Mouse (Mus musculus) midbrain, embryonic 12.5 days (tissue): Measurements from ENCODE around the gene Tbrg1. TPM values are rescaled to one million over a fixed set of nuclear protein-coding genes. Genes with fewer than 3 reads are reported as not detected.

Experiments used
- ATAC-seq: fragments of 200-750 bp; cut with Nextera tagmentation; 2 replicates; pipeline ENCODE4 v1.8.0; 2017; ENCODE audit warnings: low read depth, moderate TSS enrichment, moderate library complexity; ENCODE audit not compliant: low FRiP score
- H3K27ac ChIP-seq: fragments of 300-500 bp; sonication (generic); replicated peaks from 2 replicates; pipeline ENCODE4 v1.5.1; 2016; ENCODE audit warnings: mild to moderate bottlenecking
- H3K27me3 ChIP-seq: fragments of 300-500 bp; sonication (generic); 2 replicates; pipeline ENCODE4 v1.6.1; 2016; ENCODE audit warnings: mild to moderate bottlenecking
- H3K36me3 ChIP-seq: fragments of 300-500 bp; sonication (generic); 2 replicates; pipeline ENCODE4 v1.6.1; 2016
- H3K4me1 ChIP-seq: fragments of 300-500 bp; sonication (generic); 2 replicates; pipeline ENCODE4 v1.6.1; 2016
- H3K4me2 ChIP-seq: fragments of 300-500 bp; sonication (generic); replicated peaks from 2 replicates; pipeline ENCODE4 v1.6.1; 2016; ENCODE audit warnings: mild to moderate bottlenecking, moderate library complexity
- H3K4me3 ChIP-seq: fragments of 300-500 bp; sonication (generic); 2 replicates; pipeline ENCODE4 v1.5.1; 2016; ENCODE audit warnings: mild to moderate bottlenecking
- H3K9ac ChIP-seq: fragments of 300-500 bp; sonication (generic); replicated peaks from 2 replicates; pipeline ENCODE4 v1.6.1; 2016; ENCODE audit warnings: mild to moderate bottlenecking, moderate library complexity
- H3K9me3 ChIP-seq: fragments of 300-500 bp; sonication (generic); 2 replicates; pipeline ENCODE4 v1.6.1; 2016; ENCODE audit warnings: mild to moderate bottlenecking
- WGBS: fragments of 180-500 bp; shearing (Covaris S2); methylation state at CpG from one replicate; pipeline ENCODE4 v1.1.7; 2016; 5-methylcytosine and 5-hydroxymethylcytosine counted together
- polyA plus RNA-seq: library from polyadenylated mRNA; unstranded; fragments of >200 nt; fragmentation: Nextera tagmentation; extraction: Ambion mirVana; gene quantifications from 2 replicates; pipeline ENCODE4 v1.2.1, GENCODE M21; 2016

Gene Tbrg1
- polyA plus RNA-seq, 1 experiment from 2014 or later = 123 TPM

GRCm38 (mm10) chr9:37659413-37659812 lies 2.3 kb upstream of the Tbrg1 start:
- Histone ChIP-seq H3K36me3 (peaks cover under 1% of the 10 kb centered on the region; the same call in 1 of the 2 replicates), H3K9me3 (no peaks in the 10 kb centered on the region), H3K27ac (no peak overlapping the region), H3K4me3 (no peak overlapping the region), H3K4me1 (peaks cover 14% of the 10 kb centered on the region), H3K9ac (no peak overlapping the region), H3K27me3 (no peaks in the 10 kb centered on the region), H3K4me2 (no peak overlapping the region)
- ATAC-seq = no peak
- 82% methylated on average over 6 of the region's 6 CpGs for WGBS

DNA sequence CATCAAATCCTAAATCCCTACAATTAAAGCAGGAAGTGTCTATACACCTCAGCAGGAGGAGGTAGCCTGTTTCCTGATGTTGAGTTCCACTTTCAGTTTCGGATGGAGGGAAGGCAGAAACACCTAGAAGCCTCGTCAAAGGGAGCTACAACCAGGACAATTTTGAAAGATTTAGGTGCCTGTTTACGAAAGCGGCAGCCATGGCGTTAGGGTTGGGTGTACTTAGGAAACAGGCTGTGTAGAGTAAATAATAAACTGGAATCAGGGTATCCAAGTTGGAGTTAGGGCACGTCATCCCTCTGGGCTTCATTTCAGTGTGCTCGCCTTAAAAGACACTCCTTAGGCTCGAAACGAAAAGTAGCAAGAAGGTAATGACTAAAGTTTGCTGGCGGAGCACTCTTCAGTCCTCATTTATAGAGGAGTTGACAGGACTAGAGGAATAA lies 652 bp downstream of the Tbrg1 start:
- Histone ChIP-seq H3K9me3 (no peaks in the 10 kb centered on the region), H3K36me3 (peaks cover 27% of the 10 kb centered on the region), H3K27ac (no peak overlapping the region), H3K4me2 (peak overlapping the region; percentile 78), H3K4me1 (peaks cover 14% of the 10 kb centered on the region), H3K27me3 (no peaks in the 10 kb centered on the region), H3K9ac (peak overlapping the region; percentile 75), H3K4me3 (peak overlapping the region; percentile 80)
- ATAC-seq = 0 out of 2 replicates have a peak, but pooled peaks have one; percentile 48
- 5% methylated on average over 10 of the region's 10 CpGs for WGBS

GRCm38 (mm10) chr9:37655961-37656360 lies 1.2 kb downstream of the Tbrg1 start:
- peak overlapping the region; percentile 80 for H3K4me3 ChIP-seq
- no peak for ATAC-seq
- no peaks in the 10 kb centered on the region for H3K9me3 ChIP-seq
- WGBS = 69% methylated on average over 8 of the region's 8 CpGs
- peaks cover 14% of the 10 kb centered on the region for H3K4me1 ChIP-seq
- H3K27me3 ChIP-seq = no peaks in the 10 kb centered on the region
- peak overlapping the region; percentile 75; the same call in 1 of the 2 replicates for H3K9ac ChIP-seq
- no peak overlapping the region for H3K27ac ChIP-seq
- peaks cover 32% of the 10 kb centered on the region for H3K36me3 ChIP-seq
- peak overlapping the region; percentile 78 for H3K4me2 ChIP-seq

DNA sequence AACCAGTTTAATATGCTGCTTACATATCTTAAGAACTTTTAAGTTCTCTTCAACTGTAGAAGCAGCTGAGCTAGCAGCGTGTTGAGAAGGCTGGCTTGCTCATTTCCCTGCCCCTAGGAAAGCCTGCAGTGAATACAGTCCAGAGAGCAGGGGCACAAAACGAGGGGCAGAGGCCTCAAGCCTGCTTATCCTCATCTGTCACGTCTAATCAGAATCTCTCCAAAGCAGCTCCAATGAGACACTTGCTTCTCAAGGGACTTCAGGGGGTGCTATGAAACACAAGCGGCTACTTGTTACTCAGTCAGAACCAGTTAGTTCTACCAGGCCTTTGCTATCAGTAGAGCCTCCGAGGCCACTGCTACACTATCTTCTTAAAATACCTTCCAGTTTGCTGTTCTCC lies 3.3 kb downstream of the Tbrg1 start:
- peaks cover 52% of the 10 kb centered on the region for H3K36me3 ChIP-seq

DNA sequence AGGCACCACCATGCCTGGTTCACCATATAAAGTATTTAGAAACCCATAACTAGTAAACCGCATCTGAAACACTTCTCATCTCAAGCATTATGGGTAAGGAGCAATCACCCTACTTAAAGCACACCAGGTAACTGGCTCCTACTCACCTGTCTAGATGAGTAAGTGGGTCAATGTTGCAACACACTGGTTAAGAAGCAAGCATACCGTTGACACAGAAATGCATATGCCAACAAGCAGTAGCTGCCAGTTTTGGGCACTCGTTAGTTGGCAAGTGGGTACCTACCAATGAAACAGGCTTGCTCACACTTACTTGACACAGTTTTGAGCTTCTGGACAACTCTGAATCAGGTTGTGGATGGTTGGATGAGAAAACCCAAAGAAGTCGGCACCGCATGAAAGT lies 6.5 kb downstream of the Tbrg1 start:
- 95% methylated on average over 5 of the region's 5 CpGs for WGBS
- Histone ChIP-seq H3K4me1 (0 out of 2 replicates have a peak, but pooled peaks cover 1% of the 10 kb centered on the region), H3K4me3 (no peak overlapping the region), H3K9me3 (no peaks in the 10 kb centered on the region), H3K36me3 (peaks cover 73% of the 10 kb centered on the region), H3K4me2 (no peak overlapping the region), H3K27me3 (no peaks in the 10 kb centered on the region), H3K27ac (no peak overlapping the region), H3K9ac (no peak overlapping the region)
- ATAC-seq = no peak

More for the DNA sequence above, 3.3 kb downstream of the Tbrg1 start:
- Histone ChIP-seq H3K9me3 (no peaks in the 10 kb centered on the region), H3K9ac (no peak overlapping the region), H3K27me3 (no peaks in the 10 kb centered on the region), H3K4me1 (peaks cover 14% of the 10 kb centered on the region), H3K4me2 (no peak overlapping the region), H3K4me3 (no peak overlapping the region), H3K27ac (no peak overlapping the region)
- no peak for ATAC-seq
- 85% methylated on average over 5 of the region's 5 CpGs for WGBS

GRCm38 (mm10) chr9:37646246-37646645 lies 10.9 kb downstream of the Tbrg1 start:
- no peaks in the 10 kb centered on the region for H3K4me1 ChIP-seq
- H3K4me2 ChIP-seq = no peak overlapping the region
- peaks cover 44% of the 10 kb centered on the region for H3K36me3 ChIP-seq
- no peak overlapping the region for H3K27ac ChIP-seq
- no peaks in the 10 kb centered on the region for H3K27me3 ChIP-seq
- WGBS = 84% methylated on average over 3 of the region's 3 CpGs
- ATAC-seq = no peak
- H3K4me3 ChIP-seq = no peak overlapping the region
- no peak overlapping the region for H3K9ac ChIP-seq
- no peaks in the 10 kb centered on the region for H3K9me3 ChIP-seq

DNA sequence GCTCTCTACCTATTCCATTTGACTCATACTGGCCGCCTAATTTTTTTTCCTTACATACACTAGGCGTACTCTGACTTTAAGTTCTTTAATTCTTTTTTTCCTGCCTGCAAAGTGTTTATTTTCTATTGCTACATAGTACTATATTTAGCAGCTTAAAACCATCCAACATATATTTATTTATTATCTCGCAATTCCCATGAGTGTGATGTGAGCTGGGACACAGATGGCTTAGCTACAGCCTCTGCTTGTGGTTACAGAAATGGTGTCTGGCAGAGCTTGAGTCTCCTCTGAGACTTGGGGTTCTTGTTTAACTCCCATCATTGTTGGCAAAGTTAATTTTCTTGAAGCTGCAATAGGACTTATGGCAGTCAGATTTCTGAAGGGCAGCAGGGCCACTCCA lies 18.4 kb downstream of the Tbrg1 start:
- Histone ChIP-seq H3K36me3 (no peaks in the 10 kb centered on the region), H3K27me3 (no peaks in the 10 kb centered on the region), H3K4me1 (no peaks in the 10 kb centered on the region), H3K9ac (no peak overlapping the region), H3K4me3 (no peak overlapping the region), H3K4me2 (no peak overlapping the region), H3K27ac (no peak overlapping the region), H3K9me3 (no peaks in the 10 kb centered on the region)
- 88% methylated on average over 3 of the region's 3 CpGs for WGBS
- no peak for ATAC-seq

- Histone ChIP-seq H3K9me3 (no peaks in the 10 kb centered on the region), H3K4me1 (no peaks in the 10 kb centered on the region), H3K9ac (no peak overlapping the region), H3K27ac (no peak overlapping the region), H3K27me3 (no peaks in the 10 kb centered on the region), H3K4me2 (no peak overlapping the region), H3K36me3 (no peaks in the 10 kb centered on the region), H3K4me3 (no peak overlapping the region)
- 71% methylated on average over 6 of the region's 6 CpGs for WGBS
- no peak for ATAC-seq
Measured at GRCm38 (mm10) chr9:37636800-37637542, 20.1 kb downstream of the Tbrg1 start.

DNA sequence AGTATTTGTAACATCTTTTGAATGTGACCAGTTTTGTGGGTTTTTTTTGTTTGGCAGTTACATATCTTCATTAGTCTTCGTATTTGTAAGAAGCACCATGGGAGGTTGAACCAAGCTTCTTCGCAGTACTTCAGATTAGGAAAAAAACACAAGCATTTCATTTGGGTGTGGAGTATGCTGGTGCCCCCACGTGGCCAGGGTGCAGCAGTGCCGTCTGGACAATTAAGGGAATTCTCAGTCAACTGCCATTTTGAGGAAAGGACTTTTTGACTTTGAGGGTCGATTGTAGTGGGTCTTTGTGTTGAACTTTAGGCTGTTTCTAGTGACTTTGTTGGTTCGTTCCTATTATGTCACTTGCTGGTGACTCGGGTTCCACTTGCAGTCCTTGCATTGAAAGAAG lies 20.8 kb downstream of the Tbrg1 start:
- no peak overlapping the region for H3K4me3 ChIP-seq
- H3K27me3 ChIP-seq = no peaks in the 10 kb centered on the region
- no peaks in the 10 kb centered on the region for H3K9me3 ChIP-seq
- no peaks in the 10 kb centered on the region for H3K36me3 ChIP-seq
- H3K27ac ChIP-seq = no peak overlapping the region
- peak; percentile 49; the same call in 1 of the 2 replicates for ATAC-seq
- no peak overlapping the region for H3K4me2 ChIP-seq
- H3K4me1 ChIP-seq = no peaks in the 10 kb centered on the region
- whole genome bisulfite sequencing = 13% methylated on average over 7 of the region's 7 CpGs
- no peak overlapping the region for H3K9ac ChIP-seq

DNA sequence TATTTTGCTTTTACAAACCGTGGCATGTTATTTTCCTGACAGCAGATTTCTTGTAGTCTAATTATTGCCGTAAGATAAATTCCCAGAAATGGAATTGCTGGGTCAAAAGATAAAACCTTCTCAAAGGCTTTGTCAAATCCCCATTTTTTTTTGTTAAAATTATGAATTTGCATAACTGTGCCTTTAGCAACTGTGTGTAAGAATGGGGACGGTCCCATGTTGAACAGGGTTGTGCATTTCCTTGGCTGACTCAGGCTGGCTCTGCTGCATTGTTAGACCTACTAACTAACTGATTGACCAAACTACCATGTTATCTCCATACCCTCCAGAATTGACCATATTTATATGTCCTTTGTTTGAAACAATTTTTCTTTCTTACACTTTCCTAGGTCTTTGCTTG lies 22.8 kb downstream of the Tbrg1 start:
- Histone ChIP-seq H3K27ac (no peak overlapping the region), H3K4me3 (no peak overlapping the region), H3K9ac (no peak overlapping the region), H3K4me1 (no peaks in the 10 kb centered on the region), H3K4me2 (no peak overlapping the region), H3K27me3 (no peaks in the 10 kb centered on the region), H3K36me3 (no peaks in the 10 kb centered on the region), H3K9me3 (no peaks in the 10 kb centered on the region)
- 92% methylated on average over 3 of the region's 3 CpGs for WGBS
- ATAC-seq = no peak

GRCm38 (mm10) chr9:37632305-37632704 lies 24.8 kb downstream of the Tbrg1 start:
- no peak for ATAC-seq
- Histone ChIP-seq H3K4me2 (no peak overlapping the region), H3K9me3 (no peaks in the 10 kb centered on the region), H3K9ac (no peak overlapping the region), H3K4me1 (no peaks in the 10 kb centered on the region), H3K4me3 (no peak overlapping the region), H3K36me3 (no peaks in the 10 kb centered on the region), H3K27ac (no peak overlapping the region), H3K27me3 (no peaks in the 10 kb centered on the region)
- WGBS = 82% methylated on average over 2 of the region's 2 CpGs

GRCm38 (mm10) chr9:37629941-37630340 lies 27.2 kb downstream of the Tbrg1 start:
- no peak overlapping the region for H3K9ac ChIP-seq
- H3K4me3 ChIP-seq = no peak overlapping the region
- H3K27me3 ChIP-seq = no peaks in the 10 kb centered on the region
- no peak overlapping the region for H3K4me2 ChIP-seq
- peaks cover 15% of the 10 kb centered on the region for H3K4me1 ChIP-seq
- H3K27ac ChIP-seq = no peak overlapping the region
- no peaks in the 10 kb centered on the region for H3K36me3 ChIP-seq
- WGBS = 94% methylated on average over 2 of the region's 2 CpGs
- no peaks in the 10 kb centered on the region for H3K9me3 ChIP-seq
- no peak for ATAC-seq
